Mouse (Mus musculus) small intestine, adult 2 months (tissue): ENCODE data around the gene Gm8369.
"Not testable (repeated sequence)": the region's sequence is repeated elsewhere in the genome, so short reads cannot be mapped to it uniquely, and the experiment has no call there.

Experiments used
- CTCF ChIP-seq: fragments of 200-500 bp; IDR thresholded peaks from 2 replicates; pipeline ENCODE4 v1.5.1; 2012; ENCODE audit warnings: low read depth, mild to moderate bottlenecking, control low read depth, inconsistent platforms, low read length, moderate library complexity, mixed read lengths; ENCODE audit not compliant: insufficient replicate concordance, insufficient read length; ENCODE audit errors: extremely low read depth
- POLR2A ChIP-seq: fragments of 200-500 bp; IDR thresholded peaks from 2 replicates; pipeline ENCODE4 v1.6.1; 2012; ENCODE audit warnings: low read depth, mild to moderate bottlenecking, control low read depth, inconsistent platforms, low read length, moderate library complexity

DNA sequence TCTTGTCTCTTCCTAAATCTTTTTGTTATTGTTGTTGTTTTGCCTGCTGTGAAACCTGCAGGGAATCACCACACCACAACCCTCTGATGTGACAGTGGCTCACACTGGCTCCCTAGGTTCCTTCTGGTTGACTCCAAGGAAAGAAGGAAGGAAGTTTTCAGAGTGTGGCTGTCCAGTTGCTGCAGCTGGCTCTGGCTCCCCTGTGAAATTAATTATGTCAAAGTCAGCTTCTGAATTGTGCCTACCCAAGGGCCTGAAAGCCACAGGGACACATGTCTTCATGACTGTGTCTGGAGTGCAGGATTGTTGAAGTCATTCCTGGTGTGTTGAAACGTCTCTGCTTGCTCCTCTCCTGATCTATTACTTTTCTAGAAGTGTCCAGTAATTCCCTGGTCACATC, 17.4 kb upstream of the Gm8369 start:
- not testable (repeated sequence) for TF ChIP-seq CTCF, POLR2A
